15 mouse cellular contexts compared by ENCODE assay signal in the genomic region with DNA sequence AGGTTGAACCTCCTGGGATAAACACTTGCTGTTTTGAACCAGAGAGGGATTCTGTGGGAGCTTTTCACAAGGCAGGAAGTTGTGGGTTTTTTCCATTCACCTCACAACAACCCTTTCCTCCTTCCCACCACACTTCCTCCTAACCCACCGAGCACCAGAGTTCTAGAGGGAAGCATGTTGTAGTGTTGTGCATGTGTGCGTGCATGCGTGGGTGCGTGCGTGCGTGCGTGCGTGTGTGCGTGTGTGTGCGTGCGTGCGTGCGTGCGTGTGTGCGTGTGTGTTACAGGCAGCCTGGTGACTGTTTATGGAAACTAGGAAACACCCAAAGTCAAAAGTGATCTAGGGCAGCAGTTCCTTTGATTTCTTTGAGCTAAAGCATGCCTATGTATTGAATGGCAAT.
DNase-seq lines count a peak whose midpoint lies in the region; ATAC-seq and TF ChIP-seq lines count a peak whose summit lies in the region.
"Had no signal": no experiment of that assay in that cellular context is flagged by ENCODE, and none has a peak within 500 bp of the region (broad histone marks: within the 10 kb centered on the region; RNA-seq: fewer than 3 reads in every experiment).

No protein-coding gene starts in this region.

- no peak for TF ChIP-seq CTCF in hindbrain, postnatal 0 days (IDR thresholded peaks at IDR 0.05; ENCODE audit: low read depth)
- no peak for TF ChIP-seq CTCF in intestine, postnatal 0 days (IDR thresholded peaks at IDR 0.05; ENCODE audit: low read depth)

- peak overlapping the region; percentile 35; the same call in 1 of the 2 replicates for H3K27ac ChIP-seq in hindbrain, embryonic 12.5 days
- no peak overlapping the region for H3K27ac ChIP-seq in hindbrain, postnatal 0 days
- H3K27ac ChIP-seq in intestine, postnatal 0 days (ENCODE audit: low read depth, low read length), result no peak overlapping the region
- H3K27ac ChIP-seq: embryonic facial prominence, embryonic 13.5 days; liver, embryonic 14.5 days; midbrain, embryonic 13.5 days; neural tube, embryonic 15.5 days had no signal

- no peak for ATAC-seq in hindbrain, embryonic 12.5 days (ENCODE audit: low FRiP score)
- no peak for ATAC-seq in hindbrain, postnatal 0 days
- no peak for ATAC-seq in intestine, postnatal 0 days
- ATAC-seq: forebrain, postnatal 0 days; midbrain, embryonic 13.5 days had no signal

- 93% methylated on average over 15 of the region's 15 CpGs for WGBS in hindbrain, embryonic 12.5 days
- WGBS in hindbrain, postnatal 0 days, result 95% methylated on average over 15 of the region's 15 CpGs
- WGBS in intestine, postnatal 0 days, result 81% methylated on average over 15 of the region's 15 CpGs

- H3K4me3 ChIP-seq in hindbrain, embryonic 12.5 days, result no peak overlapping the region
- no peak overlapping the region for H3K4me3 ChIP-seq in hindbrain, postnatal 0 days (ENCODE audit: low read length)
- H3K4me3 ChIP-seq in intestine, postnatal 0 days (ENCODE audit: low read depth, low read length), result no peak overlapping the region
- H3K4me3 ChIP-seq: embryonic facial prominence, embryonic 13.5 days; midbrain, embryonic 13.5 days; neural tube, embryonic 15.5 days had no signal

- no peak overlapping the region for H3K9ac ChIP-seq in hindbrain, embryonic 12.5 days
- no peak overlapping the region for H3K9ac ChIP-seq in hindbrain, postnatal 0 days (replicated peaks; ENCODE audit: low read length)
- H3K9ac ChIP-seq in intestine, postnatal 0 days (ENCODE audit: low read depth, low read length), result no peak overlapping the region
- H3K9ac ChIP-seq: embryonic facial prominence, embryonic 13.5 days; forebrain, postnatal 0 days; liver, embryonic 14.5 days; midbrain, embryonic 13.5 days; neural tube, embryonic 15.5 days had no signal

- no peak for DNase-seq in hindbrain, postnatal 0 days (ENCODE audit: low spot score)
- DNase-seq in B cell, adult 2 months, result peak; percentile 25 to 48
- peak; percentile 27 for DNase-seq in R1 (ENCODE audit: low read depth, low spot score)
- DNase-seq in thymus, postnatal 4 days, result no peak
- no peak for DNase-seq in right cerebral cortex, postnatal 10 days (ENCODE audit: low spot score in 2 of 2)
- DNase-seq: cerebellum, postnatal 10 days; right cerebral cortex, postnatal 4 days; thymus, adult 18-20 months had no signal

- no peak overlapping the region for H3K4me2 ChIP-seq in hindbrain, embryonic 12.5 days (replicated peaks)
- no peak overlapping the region for H3K4me2 ChIP-seq in hindbrain, postnatal 0 days (ENCODE audit: low read depth, low read length)
- peak overlapping the region; percentile 40; the same call in 1 of the 2 replicates for H3K4me2 ChIP-seq in intestine, postnatal 0 days (replicated peaks; ENCODE audit: low read depth)
- H3K4me2 ChIP-seq: embryonic facial prominence, embryonic 13.5 days; midbrain, embryonic 13.5 days; neural tube, embryonic 15.5 days had no signal

- no peaks in the 10 kb centered on the region for H3K27me3 ChIP-seq in hindbrain, embryonic 12.5 days
- H3K27me3 ChIP-seq in hindbrain, postnatal 0 days (ENCODE audit: insufficient read depth, low read length), result no peaks in the 10 kb centered on the region
- no peaks in the 10 kb centered on the region for H3K27me3 ChIP-seq in intestine, postnatal 0 days (replicated peaks; ENCODE audit: control insufficient read depth, insufficient read depth, low read length)
- H3K27me3 ChIP-seq: embryonic facial prominence, embryonic 13.5 days; midbrain, embryonic 13.5 days; neural tube, embryonic 15.5 days had no signal

- no peaks in the 10 kb centered on the region for H3K36me3 ChIP-seq in hindbrain, embryonic 12.5 days
- no peaks in the 10 kb centered on the region for H3K36me3 ChIP-seq in hindbrain, postnatal 0 days (ENCODE audit: insufficient read depth, low read length)
- H3K36me3 ChIP-seq in intestine, postnatal 0 days (ENCODE audit: control insufficient read depth, insufficient read depth), result no peaks in the 10 kb centered on the region
- H3K36me3 ChIP-seq: embryonic facial prominence, embryonic 13.5 days; midbrain, embryonic 13.5 days; neural tube, embryonic 15.5 days had no signal

- no peaks in the 10 kb centered on the region for H3K9me3 ChIP-seq in hindbrain, embryonic 12.5 days (replicated peaks)
- no peaks in the 10 kb centered on the region for H3K9me3 ChIP-seq in hindbrain, postnatal 0 days (ENCODE audit: low read length)
- no peaks in the 10 kb centered on the region for H3K9me3 ChIP-seq in intestine, postnatal 0 days (ENCODE audit: control insufficient read depth)
- H3K9me3 ChIP-seq: embryonic facial prominence, embryonic 13.5 days; midbrain, embryonic 13.5 days; neural tube, embryonic 15.5 days had no signal

- peaks cover 14% of the 10 kb centered on the region for H3K4me1 ChIP-seq in hindbrain, embryonic 12.5 days
- peaks cover 9% of the 10 kb centered on the region; the same call in 1 of the 2 replicates for H3K4me1 ChIP-seq in hindbrain, postnatal 0 days (ENCODE audit: insufficient read depth, low read length)
- 0 out of 2 replicates have a peak, but pooled peaks cover 11% of the 10 kb centered on the region for H3K4me1 ChIP-seq in intestine, postnatal 0 days (replicated peaks; ENCODE audit: control insufficient read depth, insufficient read depth, low read length)

Comparison
In these comparisons a context has a peak if more than half of its experiments do, and no peak if none do; other contexts are left out.
1. DNase-seq: peak in B cell, adult 2 months (2 of 2) and R1 (single experiment); none in hindbrain, postnatal 0 days (single experiment), thymus, postnatal 4 days (single experiment) and right cerebral cortex, postnatal 10 days (0 of 2).